Mouse (Mus musculus) stomach, postnatal 0 days (tissue): ENCODE measurements around the gene BC025920. TPM values are rescaled to one million over a fixed set of nuclear protein-coding genes. Genes with fewer than 3 reads are reported as not detected.

ENCODE experiments used
- ATAC-seq: fragments of 200-750 bp; cut with Nextera tagmentation; 2 replicates; pipeline ENCODE4 v1.8.0; 2017; ENCODE audit not compliant: low FRiP score, low TSS enrichment
- DNase-seq: peaks from one replicate; pipeline ENCODE4 v3.0.0-alpha.2; 2016; ENCODE audit warnings: low spot score
- H3K27ac ChIP-seq: fragments of 300-500 bp; sonication (generic); replicated peaks from 2 replicates; pipeline ENCODE4 v1.5.1; 2014; ENCODE audit warnings: mild to moderate bottlenecking, control low read depth
- H3K27me3 ChIP-seq: fragments of 300-500 bp; sonication (generic); 2 replicates; pipeline ENCODE4 v1.6.1; 2014; ENCODE audit warnings: low read length; ENCODE audit not compliant: control insufficient read depth, insufficient read depth
- H3K36me3 ChIP-seq: fragments of 300-500 bp; sonication (generic); 2 replicates; pipeline ENCODE4 v1.6.1; 2014; ENCODE audit warnings: low read length, mixed read lengths; ENCODE audit not compliant: control insufficient read depth, insufficient read depth
- H3K4me1 ChIP-seq: fragments of 300-500 bp; sonication (generic); replicated peaks from 2 replicates; pipeline ENCODE4 v1.6.1; 2014; ENCODE audit warnings: antibody characterized with exemption; ENCODE audit not compliant: control insufficient read depth, insufficient read depth
- H3K4me2 ChIP-seq: fragments of 300-500 bp; sonication (generic); replicated peaks from 2 replicates; pipeline ENCODE4 v1.6.1; 2014; ENCODE audit warnings: low read depth, mild to moderate bottlenecking, control low read depth, moderate library complexity
- H3K4me3 ChIP-seq: fragments of 300-500 bp; sonication (generic); 2 replicates; pipeline ENCODE4 v1.5.1; 2014; ENCODE audit warnings: low read depth, low read length, control low read depth
- H3K9ac ChIP-seq: fragments of 300-500 bp; sonication (generic); 2 replicates; pipeline ENCODE4 v1.6.1; 2014; ENCODE audit warnings: mild to moderate bottlenecking, low read length, control low read depth, mixed read lengths
- H3K9me3 ChIP-seq: fragments of 300-500 bp; sonication (generic); 2 replicates; pipeline ENCODE4 v1.6.1; 2016; ENCODE audit warnings: low read length; ENCODE audit not compliant: control insufficient read depth
- CTCF ChIP-seq: IDR thresholded peaks from 2 replicates; pipeline ENCODE4 v1.5.1; 2016; ENCODE audit warnings: antibody characterized with exemption, low read depth, mild to moderate bottlenecking, moderate library complexity
- EP300 ChIP-seq: optimal IDR thresholded peaks from 2 replicates; pipeline ENCODE3; 2016; ENCODE audit warnings: antibody characterized with exemption
- WGBS: fragments of 180-500 bp; shearing (Covaris S2); extraction: QIAGEN DNeasy Blood & Tissue Kit; methylation state at CpG from one replicate; pipeline ENCODE4 v1.1.7; 2014; 5-methylcytosine and 5-hydroxymethylcytosine counted together
- polyA plus RNA-seq: library from polyadenylated mRNA; unstranded; fragments of >200 nt; fragmentation: Nextera tagmentation; extraction: Ambion mirVana; gene quantifications from 2 replicates; pipeline ENCODE4 v1.2.1, GENCODE M21; 2015

The BC025920 gene
- polyA plus RNA-seq, 1 experiment from 2014 or later = 0.35 TPM

DNA sequence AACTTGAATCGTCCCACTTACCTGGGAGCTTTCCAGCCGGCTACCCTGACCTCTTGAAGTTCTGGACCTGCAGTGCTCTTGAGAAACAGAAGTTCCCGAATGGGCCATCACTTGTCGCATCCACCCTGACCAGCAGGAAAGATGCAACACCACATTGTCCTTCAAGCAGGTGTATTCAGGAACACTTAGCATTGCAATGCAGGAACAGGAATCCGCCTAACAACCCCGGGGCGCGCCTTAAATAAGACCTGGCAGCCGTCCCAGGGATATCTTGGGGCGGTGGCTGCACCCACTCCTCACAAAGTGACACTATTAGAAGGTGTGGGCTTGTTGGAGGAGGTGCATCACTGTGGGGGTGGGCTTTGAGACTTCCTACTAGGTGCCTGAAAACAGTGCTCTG lies 49.1 kb downstream of the BC025920 start:
- DNase-seq (no peak), ATAC-seq (no peak)
- Histone ChIP-seq H3K27ac (no peak overlapping the region), H3K27me3 (no peaks in the 10 kb centered on the region), H3K9me3 (peaks cover 15% of the 10 kb centered on the region), H3K4me1 (no peaks in the 10 kb centered on the region), H3K4me2 (no peak overlapping the region), H3K4me3 (no peak overlapping the region), H3K36me3 (peaks cover 3% of the 10 kb centered on the region; the same call in 1 of the 2 replicates), H3K9ac (no peak overlapping the region)
- no peak for TF ChIP-seq EP300
- no peak for TF ChIP-seq CTCF
- WGBS = 95% methylated on average over 10 of the region's 10 CpGs

DNA sequence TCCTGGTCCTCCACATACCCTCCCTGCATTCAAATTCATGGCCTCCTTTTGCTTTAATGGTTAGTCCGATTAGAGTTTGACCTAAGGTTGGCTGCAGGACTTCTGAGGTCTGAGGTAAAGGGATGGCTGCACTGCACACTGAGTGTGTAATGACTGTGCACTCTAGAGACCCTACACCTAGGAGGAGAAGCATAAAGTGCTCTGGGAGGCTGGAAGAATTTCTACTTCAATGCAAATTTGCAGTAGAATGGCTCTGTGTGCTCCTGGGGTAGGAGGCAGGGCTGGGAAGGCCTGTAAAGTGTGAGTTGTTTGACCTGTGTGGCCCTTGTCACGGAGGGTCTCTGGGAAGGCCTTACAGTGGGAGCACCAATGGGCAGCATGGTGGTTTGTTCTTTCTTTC lies 50.1 kb downstream of the BC025920 start:
- peaks cover 15% of the 10 kb centered on the region for H3K9me3 ChIP-seq
- DNase-seq (no peak), ATAC-seq (no peak)
- H3K9ac ChIP-seq = no peak overlapping the region
- 97% methylated on average over 2 of the region's 2 CpGs for WGBS
- no peak overlapping the region for H3K4me3 ChIP-seq
- TF ChIP-seq CTCF (no peak), EP300 (no peak)
- H3K27ac ChIP-seq = no peak overlapping the region
- no peak overlapping the region for H3K4me2 ChIP-seq
- H3K27me3 ChIP-seq = no peaks in the 10 kb centered on the region
- no peaks in the 10 kb centered on the region for H3K4me1 ChIP-seq
- peaks cover 3% of the 10 kb centered on the region; the same call in 1 of the 2 replicates for H3K36me3 ChIP-seq

Other genes starting within 250 kb of the BC025920 start
- 7.4 and 7.9 TPM in 2 replicates for gene Mfsd12, start 248.8 kb upstream of the BC025920 start, polyA plus RNA-seq
- 16.5 and 17.5 TPM in 2 replicates for gene 4930404N11Rik, start 240.5 kb upstream of the BC025920 start, polyA plus RNA-seq
- 51.4 and 51.6 TPM in 2 replicates for gene Fzr1, start 227.8 kb upstream of the BC025920 start, polyA plus RNA-seq
- 59.4 and 63.0 TPM in 2 replicates for gene Dohh, start 221.8 kb upstream of the BC025920 start, polyA plus RNA-seq
- gene Gm48551, start 221.8 kb upstream of the BC025920 start, polyA plus RNA-seq = 1.1 and 1.4 TPM in 2 replicates
- gene Gm48552, start 217.3 kb upstream of the BC025920 start, polyA plus RNA-seq = 0.29 and 0.36 TPM in 2 replicates
- gene Smim24, start 213.2 kb upstream of the BC025920 start, polyA plus RNA-seq = 205 and 239 TPM in 2 replicates
- 40.4 and 42.4 TPM in 2 replicates for gene Nfic, start 150.6 kb upstream of the BC025920 start, polyA plus RNA-seq
- gene Celf5, start 123.6 kb upstream of the BC025920 start, polyA plus RNA-seq = 0.62 TPM in 2 replicates
- gene Ncln, start 109.9 kb upstream of the BC025920 start, polyA plus RNA-seq = 37.0 and 38.3 TPM in 2 replicates
- gene S1pr4, start 106.1 kb upstream of the BC025920 start, polyA plus RNA-seq = 1.0 and 1.5 TPM in 2 replicates
- 9.8 and 10.1 TPM in 2 replicates for gene Gna15, start 82.0 kb upstream of the BC025920 start, polyA plus RNA-seq
- 62.5 and 70.7 TPM in 2 replicates for gene Gna11, start 61.1 kb upstream of the BC025920 start, polyA plus RNA-seq
- gene Aes, start 46.8 kb upstream of the BC025920 start, polyA plus RNA-seq = 429 and 495 TPM in 2 replicates
- gene Tle2, start 31.7 kb upstream of the BC025920 start, polyA plus RNA-seq = 4.8 and 6.9 TPM in 2 replicates
- gene Tle6, start 5.2 kb upstream of the BC025920 start, polyA plus RNA-seq = 7.6 and 8.9 TPM in 2 replicates
- 15.1 and 15.6 TPM in 2 replicates for gene Sirt6, start 21.5 kb downstream of the BC025920 start, polyA plus RNA-seq
- gene Ankrd24, start 22.3 kb downstream of the BC025920 start, polyA plus RNA-seq = 3.3 and 5.3 TPM in 2 replicates
- gene Gm10778, start 42.8 kb downstream of the BC025920 start, polyA plus RNA-seq = 2.4 TPM in 2 replicates
- 8.2 and 8.5 TPM in 2 replicates for gene Zfp433, start 98.6 kb downstream of the BC025920 start, polyA plus RNA-seq
- 1.7 and 1.9 TPM in 2 replicates for gene Gm3055, start 164.9 kb downstream of the BC025920 start, polyA plus RNA-seq
- 1.4 and 1.6 TPM in 2 replicates for gene Gm4767, start 205.9 kb downstream of the BC025920 start, polyA plus RNA-seq